Mouse (Mus musculus): ENCODE measurements around the gene Ahdc1. TPM values are rescaled to one million over a fixed set of nuclear protein-coding genes. Genes with fewer than 3 reads are reported as not detected.

The Ahdc1 gene
- polyA plus RNA-seq, 1 experiment from 2014 or later: 4.9 TPM

DNA sequence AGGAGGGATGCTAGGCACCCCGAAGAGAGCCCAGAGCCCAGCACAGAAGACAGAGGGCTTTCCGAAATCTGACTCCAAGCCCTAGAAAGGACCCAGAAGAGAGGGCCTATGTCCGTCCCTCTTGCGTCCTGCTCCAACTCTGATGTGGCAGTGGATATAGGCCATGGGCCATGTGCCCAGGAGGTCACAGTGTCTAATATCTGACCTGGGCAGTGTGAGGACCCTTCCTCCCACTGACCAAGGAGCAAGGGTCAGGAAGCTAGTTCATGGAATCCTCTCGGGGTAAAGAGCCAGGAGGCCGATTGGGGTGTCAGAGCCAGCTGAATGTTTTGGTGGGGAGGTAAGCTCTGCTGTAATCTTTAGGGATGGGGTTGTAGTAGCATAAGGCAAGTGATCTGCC, 17.8 kb downstream of the Ahdc1 start:
- no peaks in the 10 kb centered on the region for H3K27me3 ChIP-seq (ENCODE audit: control insufficient read depth, insufficient read depth, low read length)
- H3K9ac ChIP-seq (ENCODE audit: low read length): no peak overlapping the region
- ATAC-seq (ENCODE audit: low FRiP score): no peak
- H3K4me1 ChIP-seq (ENCODE audit: control insufficient read depth, insufficient read depth, low read length): peaks cover 33% of the 10 kb centered on the region
- H3K9me3 ChIP-seq (ENCODE audit: control insufficient read depth, low read length): no peaks in the 10 kb centered on the region
- no peak overlapping the region for H3K4me3 ChIP-seq (ENCODE audit: low read depth, low read length)
- no peak for DNase-seq (ENCODE audit: low spot score, missing footprints)
- H3K36me3 ChIP-seq (ENCODE audit: control insufficient read depth, insufficient read depth, low read length): no peaks in the 10 kb centered on the region
- no peak overlapping the region for H3K4me2 ChIP-seq
- WGBS: 82% methylated on average over 6 of the region's 6 CpGs
- no peak overlapping the region for H3K27ac ChIP-seq (ENCODE audit: low read depth, low read length)

- Histone ChIP-seq H3K9me3 (ENCODE audit: control insufficient read depth, low read length) (no peaks in the 10 kb centered on the region), H3K27ac (ENCODE audit: low read depth, low read length) (no peak overlapping the region), H3K4me1 (ENCODE audit: control insufficient read depth, insufficient read depth, low read length) (0 out of 2 replicates have a peak, but pooled peaks cover under 1% of the 10 kb centered on the region), H3K36me3 (ENCODE audit: control insufficient read depth, insufficient read depth, low read length) (no peaks in the 10 kb centered on the region), H3K9ac (ENCODE audit: low read length) (no peak overlapping the region), H3K27me3 (ENCODE audit: control insufficient read depth, insufficient read depth, low read length) (peaks cover 9% of the 10 kb centered on the region), H3K4me3 (ENCODE audit: low read depth, low read length) (no peak overlapping the region), H3K4me2 (no peak overlapping the region)
- DNase-seq (ENCODE audit: low spot score, missing footprints) (no peak), ATAC-seq (ENCODE audit: low FRiP score) (no peak)
- 90% methylated on average over 8 of the region's 8 CpGs for WGBS
These were observed 21.5 kb downstream of the Ahdc1 start for GRCm38 (mm10) chr4:133032410-133033095.

DNA sequence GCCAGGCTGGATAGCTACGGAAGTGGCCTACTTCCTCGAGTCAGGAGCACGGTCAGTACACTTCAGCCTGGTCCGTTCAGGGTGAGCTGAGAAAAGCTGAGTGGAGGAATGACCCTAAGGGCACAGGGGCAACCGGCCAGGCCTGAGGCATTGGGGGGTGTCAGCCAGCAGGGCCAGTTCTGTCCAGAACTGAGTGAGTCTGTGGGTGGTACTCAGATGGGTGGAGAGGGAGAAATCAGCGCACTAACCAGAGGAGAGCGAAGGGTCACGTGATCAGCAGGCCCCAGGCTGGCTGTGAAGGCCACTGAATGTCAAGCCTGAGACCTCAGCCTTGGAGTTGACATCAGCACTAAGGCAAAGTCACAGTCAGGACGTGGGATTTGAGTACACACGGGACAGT, 23.4 kb downstream of the Ahdc1 start:
- no peak for ATAC-seq (ENCODE audit: low FRiP score)
- no peaks in the 10 kb centered on the region for H3K9me3 ChIP-seq (ENCODE audit: control insufficient read depth, low read length)
- H3K9ac ChIP-seq (ENCODE audit: low read length): no peak overlapping the region
- H3K27ac ChIP-seq (ENCODE audit: low read depth, low read length): no peak overlapping the region
- no peaks in the 10 kb centered on the region for H3K36me3 ChIP-seq (ENCODE audit: control insufficient read depth, insufficient read depth, low read length)
- H3K4me3 ChIP-seq (ENCODE audit: low read depth, low read length): no peak overlapping the region
- DNase-seq (ENCODE audit: low spot score, missing footprints): no peak
- no peak overlapping the region for H3K4me2 ChIP-seq
- WGBS: 78% methylated on average over 10 of the region's 10 CpGs
- peaks cover 19% of the 10 kb centered on the region for H3K4me1 ChIP-seq (ENCODE audit: control insufficient read depth, insufficient read depth, low read length)
- H3K27me3 ChIP-seq (ENCODE audit: control insufficient read depth, insufficient read depth, low read length): peaks cover 27% of the 10 kb centered on the region

GRCm38 (mm10) chr4:133035446-133035845, 24.4 kb downstream of the Ahdc1 start:
- no peak for DNase-seq (ENCODE audit: low spot score, missing footprints)
- WGBS: 90% methylated on average over 1 of the region's 1 CpGs
- peaks cover 26% of the 10 kb centered on the region for H3K4me1 ChIP-seq (ENCODE audit: control insufficient read depth, insufficient read depth, low read length)
- H3K9ac ChIP-seq (ENCODE audit: low read length): no peak overlapping the region
- H3K4me2 ChIP-seq: no peak overlapping the region
- no peaks in the 10 kb centered on the region for H3K36me3 ChIP-seq (ENCODE audit: control insufficient read depth, insufficient read depth, low read length)
- no peaks in the 10 kb centered on the region for H3K9me3 ChIP-seq (ENCODE audit: control insufficient read depth, low read length)
- no peak for ATAC-seq (ENCODE audit: low FRiP score)
- no peak overlapping the region for H3K4me3 ChIP-seq (ENCODE audit: low read depth, low read length)
- no peak overlapping the region for H3K27ac ChIP-seq (ENCODE audit: low read depth, low read length)
- peaks cover 34% of the 10 kb centered on the region for H3K27me3 ChIP-seq (ENCODE audit: control insufficient read depth, insufficient read depth, low read length)

- WGBS: 93% methylated on average over 3 of the region's 3 CpGs
- DNase-seq (ENCODE audit: low spot score, missing footprints): no peak
- Histone ChIP-seq H3K4me1 (ENCODE audit: control insufficient read depth, insufficient read depth, low read length) (peaks cover 26% of the 10 kb centered on the region), H3K27ac (ENCODE audit: low read depth, low read length) (no peak overlapping the region), H3K4me3 (ENCODE audit: low read depth, low read length) (no peak overlapping the region), H3K9me3 (ENCODE audit: control insufficient read depth, low read length) (no peaks in the 10 kb centered on the region), H3K36me3 (ENCODE audit: control insufficient read depth, insufficient read depth, low read length) (no peaks in the 10 kb centered on the region), H3K4me2 (no peak overlapping the region), H3K27me3 (ENCODE audit: control insufficient read depth, insufficient read depth, low read length) (peaks cover 38% of the 10 kb centered on the region), H3K9ac (ENCODE audit: low read length) (no peak overlapping the region)
- ATAC-seq (ENCODE audit: low FRiP score): no peak
These were observed 24.9 kb downstream of the Ahdc1 start for GRCm38 (mm10) chr4:133035946-133036345.

- no peak overlapping the region for H3K9ac ChIP-seq (ENCODE audit: low read length)
- no peak overlapping the region for H3K4me3 ChIP-seq (ENCODE audit: low read depth, low read length)
- DNase-seq (ENCODE audit: low spot score, missing footprints) (peak; percentile 86), ATAC-seq (ENCODE audit: low FRiP score) (no peak)
- peaks cover 38% of the 10 kb centered on the region for H3K4me1 ChIP-seq (ENCODE audit: control insufficient read depth, insufficient read depth, low read length)
- no peaks in the 10 kb centered on the region for H3K9me3 ChIP-seq (ENCODE audit: control insufficient read depth, low read length)
- no peak overlapping the region for H3K27ac ChIP-seq (ENCODE audit: low read depth, low read length)
- peaks cover 38% of the 10 kb centered on the region for H3K27me3 ChIP-seq (ENCODE audit: control insufficient read depth, insufficient read depth, low read length)
- WGBS: 41% methylated on average over 9 of the region's 9 CpGs
- no peaks in the 10 kb centered on the region for H3K36me3 ChIP-seq (ENCODE audit: control insufficient read depth, insufficient read depth, low read length)
- no peak overlapping the region for H3K4me2 ChIP-seq
These were observed 26.2 kb downstream of the Ahdc1 start for GRCm38 (mm10) chr4:133037293-133037692.

- Histone ChIP-seq H3K27me3 (ENCODE audit: control insufficient read depth, insufficient read depth, low read length) (peaks cover 38% of the 10 kb centered on the region), H3K4me3 (ENCODE audit: low read depth, low read length) (no peak overlapping the region), H3K4me1 (ENCODE audit: control insufficient read depth, insufficient read depth, low read length) (peaks cover 43% of the 10 kb centered on the region), H3K9me3 (ENCODE audit: control insufficient read depth, low read length) (no peaks in the 10 kb centered on the region), H3K36me3 (ENCODE audit: control insufficient read depth, insufficient read depth, low read length) (no peaks in the 10 kb centered on the region), H3K27ac (ENCODE audit: low read depth, low read length) (no peak overlapping the region), H3K4me2 (peak overlapping the region; percentile 99), H3K9ac (ENCODE audit: low read length) (no peak overlapping the region)
- WGBS: 24% methylated on average over 6 of the region's 6 CpGs
- DNase-seq (ENCODE audit: low spot score, missing footprints) (peak; percentile 89), ATAC-seq (ENCODE audit: low FRiP score) (no peak)
These were observed 26.7 kb downstream of the Ahdc1 start for GRCm38 (mm10) chr4:133037798-133038197.

DNA sequence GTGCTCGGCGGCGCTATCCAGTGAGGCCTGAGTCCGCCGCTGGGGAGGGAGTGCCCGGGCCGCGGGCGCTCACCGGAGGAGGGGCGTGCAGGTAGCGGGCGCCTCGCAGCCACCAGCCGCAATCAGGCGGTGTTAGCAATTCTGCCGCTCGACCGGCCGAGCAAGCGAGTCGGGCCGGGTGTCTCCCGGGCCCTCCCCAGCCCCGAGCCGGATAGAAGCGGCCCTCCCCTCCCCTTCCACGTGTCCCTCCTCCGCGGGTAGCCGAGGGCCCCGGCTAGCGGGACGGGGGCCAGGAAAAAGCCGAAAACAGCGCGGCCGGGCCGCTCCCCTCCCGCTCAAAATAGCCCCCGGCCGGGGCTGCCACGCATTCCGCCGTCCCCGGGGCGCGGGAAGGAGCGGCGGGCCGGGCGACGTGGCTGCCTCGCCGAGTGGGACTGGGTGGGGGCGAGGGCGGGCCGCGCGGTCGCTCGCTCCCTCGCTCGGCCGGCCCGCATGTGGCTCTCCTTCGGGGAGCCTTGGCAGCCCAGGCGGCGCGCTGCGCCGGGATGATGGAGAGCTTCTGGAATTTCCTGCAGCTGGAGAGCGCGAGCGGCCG, 27.6 kb downstream of the Ahdc1 start:
- Histone ChIP-seq H3K4me1 (ENCODE audit: control insufficient read depth, insufficient read depth, low read length) (peaks cover 52% of the 10 kb centered on the region), H3K9me3 (ENCODE audit: control insufficient read depth, low read length) (no peaks in the 10 kb centered on the region), H3K4me2 (peak overlapping the region; percentile 99), H3K9ac (ENCODE audit: low read length) (peak overlapping the region; percentile 67), H3K27me3 (ENCODE audit: control insufficient read depth, insufficient read depth, low read length) (peaks cover 38% of the 10 kb centered on the region), H3K4me3 (ENCODE audit: low read depth, low read length) (peak overlapping the region; percentile 45), H3K36me3 (ENCODE audit: control insufficient read depth, insufficient read depth, low read length) (no peaks in the 10 kb centered on the region), H3K27ac (ENCODE audit: low read depth, low read length) (no peak overlapping the region; the same call in 1 of the 2 replicates)
- ATAC-seq (ENCODE audit: low FRiP score) (peak; percentile 54; the same call in 1 of the 2 replicates), DNase-seq (ENCODE audit: low spot score, missing footprints) (peak; percentile 93)
- WGBS: under 1% methylated on average over 69 of the region's 76 CpGs

DNA sequence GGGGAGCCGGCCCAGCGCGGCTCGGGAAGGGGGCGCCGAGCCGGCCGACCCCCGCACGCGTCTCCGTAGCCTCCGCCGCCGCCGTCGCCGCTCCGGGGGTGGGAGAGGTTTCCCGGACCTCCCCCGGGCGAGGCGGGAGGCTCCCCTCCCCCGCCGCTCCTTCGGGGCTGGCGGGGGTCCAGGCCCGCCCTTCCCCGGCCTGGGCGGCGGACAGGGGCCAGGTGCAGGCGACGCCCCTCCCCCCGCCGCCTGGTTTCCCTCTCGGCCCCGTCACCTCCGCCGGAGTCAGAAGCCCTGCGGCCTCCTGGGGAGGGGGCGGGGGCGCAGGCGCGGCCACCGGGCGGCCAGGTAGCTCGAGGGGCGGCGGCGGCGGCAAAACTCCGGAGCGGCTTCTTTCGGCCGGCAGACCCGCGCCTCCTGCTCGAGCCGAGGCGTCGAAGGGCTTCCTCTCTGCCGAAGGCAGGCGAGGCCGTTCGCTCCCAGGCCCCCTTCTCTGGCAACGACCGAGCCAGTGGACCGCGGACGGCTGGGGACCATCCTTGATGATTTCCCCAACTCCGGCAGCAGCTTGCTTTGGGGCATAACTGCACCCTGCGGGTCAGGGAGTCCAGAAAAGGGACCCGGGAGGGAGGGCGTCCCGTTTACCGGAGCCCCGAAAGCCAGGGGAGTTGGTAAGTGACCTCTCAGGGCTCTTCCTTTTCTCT, 28.2 kb downstream of the Ahdc1 start:
- DNase-seq (ENCODE audit: low spot score, missing footprints) (peak; percentile 93), ATAC-seq (ENCODE audit: low FRiP score) (0 out of 2 replicates have a peak, but pooled peaks have one; percentile 31)
- under 1% methylated on average over 46 of the region's 77 CpGs for WGBS
- Histone ChIP-seq H3K4me2 (peak overlapping the region; percentile 99), H3K9me3 (ENCODE audit: control insufficient read depth, low read length) (no peaks in the 10 kb centered on the region), H3K9ac (ENCODE audit: low read length) (peak overlapping the region; percentile 67), H3K36me3 (ENCODE audit: control insufficient read depth, insufficient read depth, low read length) (no peaks in the 10 kb centered on the region), H3K27me3 (ENCODE audit: control insufficient read depth, insufficient read depth, low read length) (peaks cover 38% of the 10 kb centered on the region), H3K4me3 (ENCODE audit: low read depth, low read length) (peak overlapping the region; percentile 45), H3K4me1 (ENCODE audit: control insufficient read depth, insufficient read depth, low read length) (peaks cover 57% of the 10 kb centered on the region), H3K27ac (ENCODE audit: low read depth, low read length) (no peak overlapping the region; the same call in 1 of the 2 replicates)
